Mouse (Mus musculus): ENCODE data around the gene Cog1.

DNA sequence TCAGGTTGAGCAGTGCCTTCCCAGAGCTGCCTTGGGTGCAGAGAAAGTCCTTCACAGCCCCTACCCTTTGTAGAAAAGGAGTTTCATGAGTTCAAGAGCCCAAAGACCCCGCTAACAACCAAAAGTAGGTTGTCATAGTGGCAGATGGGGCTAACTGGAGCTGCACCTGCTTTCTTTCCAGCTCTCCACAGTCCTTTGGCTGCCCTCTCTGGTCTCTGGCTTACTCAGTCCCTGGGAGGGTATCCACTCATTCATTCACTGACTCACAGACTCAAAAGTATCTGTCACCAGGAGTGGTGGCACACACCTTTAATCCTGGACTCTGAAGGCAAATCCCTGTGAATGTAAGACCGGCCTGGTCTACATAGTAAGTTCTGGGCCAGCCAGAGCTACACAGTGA lies 67.2 kb downstream of the Cog1 start:
- TF ChIP-seq CTCF (IDR thresholded peaks at IDR 0.05; ENCODE audit: insufficient read depth, low read length): no peak
- TF ChIP-seq POLR2A (IDR thresholded peaks at IDR 0.05; ENCODE audit: borderline replicate concordance, extremely low read depth, low read depth, low read length): no peak
